9 mouse cellular contexts compared by ENCODE assay signal in the genomic region with DNA sequence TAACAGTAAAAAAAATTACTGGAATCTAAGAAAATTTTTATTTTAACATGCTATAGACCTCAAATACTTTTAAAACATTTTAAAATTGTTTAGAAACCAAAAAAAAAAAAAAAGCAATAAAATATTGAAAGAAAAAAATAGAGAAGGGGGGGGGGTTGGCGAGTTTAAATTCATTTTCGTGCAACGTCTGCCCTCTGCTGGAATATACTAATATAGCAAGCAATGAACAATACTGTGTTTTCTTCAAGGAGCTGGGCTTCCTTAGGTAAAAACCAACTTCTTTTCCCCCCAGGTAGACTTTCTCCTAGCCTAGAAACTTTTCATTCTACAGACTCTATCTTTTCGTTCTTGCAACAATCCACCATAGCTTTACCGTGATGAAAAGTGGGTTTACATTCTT. TPM values are rescaled to one million over a fixed set of nuclear protein-coding genes. Genes with fewer than 3 reads are reported as not detected.
DNase-seq lines count a peak whose midpoint lies in the region; ATAC-seq lines count a peak whose summit lies in the region.
"Had no signal": no experiment of that assay in that cellular context is flagged by ENCODE, and none has a peak within 500 bp of the region (broad histone marks: within the 10 kb centered on the region; RNA-seq: fewer than 3 reads in every experiment).

No protein-coding gene starts in this region.

- no peaks in the 10 kb centered on the region for H3K27me3 ChIP-seq in hindbrain, embryonic 14.5 days (ENCODE audit: control insufficient read depth, insufficient read depth, low read length)
- no peaks in the 10 kb centered on the region for H3K27me3 ChIP-seq in hindbrain, embryonic 16.5 days (replicated peaks; ENCODE audit: control insufficient read depth, insufficient read depth, low read length)

- no peaks in the 10 kb centered on the region for H3K36me3 ChIP-seq in hindbrain, embryonic 14.5 days (replicated peaks; ENCODE audit: control insufficient read depth, insufficient read depth)
- no peaks in the 10 kb centered on the region for H3K36me3 ChIP-seq in hindbrain, embryonic 16.5 days (ENCODE audit: control insufficient read depth, insufficient read depth, low read length)

- no peak overlapping the region for H3K4me2 ChIP-seq in hindbrain, embryonic 14.5 days (replicated peaks)
- H3K4me2 ChIP-seq in hindbrain, embryonic 16.5 days (ENCODE audit: low read length) = no peak overlapping the region

- WGBS in hindbrain, embryonic 14.5 days = 12% methylated on average over 5 of the region's 5 CpGs
- WGBS in hindbrain, embryonic 16.5 days = 11% methylated on average over 5 of the region's 5 CpGs

- H3K9ac ChIP-seq in hindbrain, embryonic 14.5 days = no peak overlapping the region
- no peak overlapping the region for H3K9ac ChIP-seq in hindbrain, embryonic 16.5 days (ENCODE audit: low read depth, low read length)

- H3K4me3 ChIP-seq in hindbrain, embryonic 14.5 days (replicated peaks; ENCODE audit: low read length) = no peak overlapping the region
- no peak overlapping the region for H3K4me3 ChIP-seq in hindbrain, embryonic 16.5 days (ENCODE audit: low read length)

- no peaks in the 10 kb centered on the region for H3K4me1 ChIP-seq in hindbrain, embryonic 14.5 days (replicated peaks; ENCODE audit: control insufficient read depth, insufficient read depth, low read length)
- H3K4me1 ChIP-seq in hindbrain, embryonic 16.5 days (ENCODE audit: control insufficient read depth, insufficient read depth, low read depth, low read length) = no peaks in the 10 kb centered on the region

- no peak for ATAC-seq in hindbrain, embryonic 14.5 days (ENCODE audit: low FRiP score)
- no peak for ATAC-seq in hindbrain, embryonic 16.5 days
- no peak; the same call in 1 of the 2 replicates for ATAC-seq in megakaryocyte-erythroid progenitor cell, adult 5-6 weeks (replicated peaks; ENCODE audit: low FRiP score, low TSS enrichment, poor library complexity, severe bottlenecking)

- H3K27ac ChIP-seq in hindbrain, embryonic 14.5 days = no peak overlapping the region
- H3K27ac ChIP-seq in hindbrain, embryonic 16.5 days (ENCODE audit: low read depth, low read length) = no peak overlapping the region

- peak; percentile 77 for DNase-seq in hindbrain, embryonic 14.5 days (ENCODE audit: low spot score)
- peak; percentile 49 for DNase-seq in thymus, postnatal 0 days (ENCODE audit: low spot score)
- no peak for DNase-seq in thymus, postnatal 36 days
- peak; percentile 41 for DNase-seq in embryo, embryonic 11 days
- DNase-seq in neural tube, embryonic 10.5 days (ENCODE audit: extremely low spot score, low spot score) = no peak
- DNase-seq in gastrocnemius, postnatal 4 days (ENCODE audit: low spot score in 2 of 2) = no peak
- DNase-seq: adrenal gland, postnatal 10 days had no signal

- H3K9me3 ChIP-seq in hindbrain, embryonic 14.5 days (ENCODE audit: control insufficient read depth, low read length) = no peaks in the 10 kb centered on the region
- no peaks in the 10 kb centered on the region for H3K9me3 ChIP-seq in hindbrain, embryonic 16.5 days (ENCODE audit: control insufficient read depth, low read length)

RNA-seq across cellular contexts. Expression of a gene that starts 18.3 kb away (rescaled TPM):
- 2.1 and 2.2 TPM in 2 replicates for polyA plus RNA-seq in hindbrain, embryonic 14.5 days (2014; fragmentation: Nextera tagmentation; extraction: Ambion mirVana)
- 1.3 and 1.5 TPM in 2 replicates for polyA plus RNA-seq in hindbrain, embryonic 16.5 days (2015; fragmentation: Nextera tagmentation; extraction: Ambion mirVana)
- polyA plus RNA-seq in thymus, postnatal 0 days (2015; fragmentation: Nextera tagmentation; extraction: Ambion mirVana) = 10.7 and 11.4 TPM in 2 replicates
- 16.4 and 21.6 TPM in 2 replicates for total RNA-seq in megakaryocyte-erythroid progenitor cell, adult 5-6 weeks (2014; fragmentation: Nextera tagmentation)
- total RNA-seq in megakaryocyte-erythroid progenitor cell, adult 5-6 weeks (2017) = 19.9 and 42.7 TPM in 2 replicates
- total RNA-seq in gastrocnemius, postnatal 4 days (2021) = 1 to 10 TPM; 2.0 TPM

RNA-seq across cellular contexts. Expression of a gene that starts 36.4 kb away (rescaled TPM):
- polyA plus RNA-seq in hindbrain, embryonic 14.5 days (2014; fragmentation: Nextera tagmentation; extraction: Ambion mirVana) = 4.2 and 4.5 TPM in 2 replicates
- 4.4 and 4.9 TPM in 2 replicates for polyA plus RNA-seq in hindbrain, embryonic 16.5 days (2015; fragmentation: Nextera tagmentation; extraction: Ambion mirVana)
- polyA plus RNA-seq in thymus, postnatal 0 days (2015; fragmentation: Nextera tagmentation; extraction: Ambion mirVana) = 1.8 and 1.9 TPM in 2 replicates
- total RNA-seq in megakaryocyte-erythroid progenitor cell, adult 5-6 weeks (2014; fragmentation: Nextera tagmentation) = 1.2 and 1.4 TPM in 2 replicates
- total RNA-seq in megakaryocyte-erythroid progenitor cell, adult 5-6 weeks (2017) = 1.6 and 1.9 TPM in 2 replicates
- total RNA-seq in gastrocnemius, postnatal 4 days (2021) = 1 to 10 TPM; 2.1 to 2.4 TPM

RNA-seq across cellular contexts. Expression of a gene that starts 53.9 kb away (rescaled TPM):
- polyA plus RNA-seq in hindbrain, embryonic 14.5 days (2014; fragmentation: Nextera tagmentation; extraction: Ambion mirVana) = 1.7 and 1.8 TPM in 2 replicates
- 1.5 and 1.9 TPM in 2 replicates for polyA plus RNA-seq in hindbrain, embryonic 16.5 days (2015; fragmentation: Nextera tagmentation; extraction: Ambion mirVana)
- 1.8 and 3.4 TPM in 2 replicates for polyA plus RNA-seq in thymus, postnatal 0 days (2015; fragmentation: Nextera tagmentation; extraction: Ambion mirVana)
- 0.37 TPM in 1 of 2 replicates, not detected in the other for total RNA-seq in megakaryocyte-erythroid progenitor cell, adult 5-6 weeks (2014; fragmentation: Nextera tagmentation)
- 1.0 and 1.6 TPM in 2 replicates for total RNA-seq in megakaryocyte-erythroid progenitor cell, adult 5-6 weeks (2017)
- 10 to 100 TPM; 61.8 to 66.9 TPM for total RNA-seq in gastrocnemius, postnatal 4 days (2021)

Comparison
In these comparisons a context has a peak if more than half of its experiments do, and no peak if none do; other contexts are left out.
1. DNase-seq: peak in hindbrain, embryonic 14.5 days (single experiment), thymus, postnatal 0 days (single experiment) and embryo, embryonic 11 days (single experiment); none in thymus, postnatal 36 days (0 of 2), neural tube, embryonic 10.5 days (single experiment) and gastrocnemius, postnatal 4 days (0 of 2).